Mouse (Mus musculus): ENCODE data around the gene Rad21l.

- TF ChIP-seq EP300 (IDR thresholded peaks at IDR 0.05), result no peak
- no peak for TF ChIP-seq CTCF (IDR thresholded peaks at IDR 0.05)
Measured at GRCm38 (mm10) chr2:151598068-151598467, 70.3 kb downstream of the Rad21l start.

Measured in lung, postnatal 0 days (tissue).